Mouse (Mus musculus) adrenal gland, adult 8-10 months (tissue): Measurements from ENCODE around the gene B4galnt3. TPM values are rescaled to one million over a fixed set of nuclear protein-coding genes. Genes with fewer than 3 reads are reported as not detected.

Experiments
- total RNA-seq, 4 experiments: library from RNA; stranded (reverse); gene quantifications; 2 replicates each; pipeline ENCODE4 v1.2.4; 2022

B4galnt3 gene
- total RNA-seq, 4 experiments from 2014 or later, result 10.2 to 17.8 (median 13.4) TPM

Other genes starting within 250 kb of the B4galnt3 start
- not detected for gene Ninj2, start 201.2 kb downstream of the B4galnt3 start, total RNA-seq
- under 1 TPM; 0.27 to 0.70 (median 0.40) TPM for gene D330020A13Rik, start 195 bp downstream of the B4galnt3 start, total RNA-seq
- 10 to 100 TPM; 46.3 to 75.8 (median 55.2) TPM for gene Kdm5a, start 69.6 kb upstream of the B4galnt3 start, total RNA-seq
- gene Ccdc77, start 69.8 kb upstream of the B4galnt3 start, total RNA-seq, result 10 to 100 TPM in 1 of 4 experiments, 1 to 10 TPM in 3; 6.4 to 10.7 (median 6.8) TPM
- gene Il17ra, start 168.7 kb upstream of the B4galnt3 start, total RNA-seq, result 10 to 100 TPM; 12.9 to 14.8 (median 13.4) TPM
- gene Tmem121b, start 199.2 kb upstream of the B4galnt3 start, total RNA-seq, result under 1 TPM in 3 of 4 experiments, not detected in 1; 0.07 to 0.12 (median 0.08) TPM
- 10 to 100 TPM; 35.7 to 48.0 (median 40.7) TPM for gene Hdhd5, start 236.8 kb upstream of the B4galnt3 start, total RNA-seq